Mouse (Mus musculus) liver, embryonic 14.5 days (tissue): ENCODE measurements around the gene Sgsm1.

Source experiments
- CTCF ChIP-seq: IDR thresholded peaks from 2 replicates; pipeline ENCODE4 v1.5.1; 2016; ENCODE audit warnings: antibody characterized with exemption, low read depth, control low read depth
- EP300 ChIP-seq: IDR thresholded peaks from 2 replicates; pipeline ENCODE4 v1.6.1; 2016; ENCODE audit warnings: antibody characterized with exemption, low read depth

DNA sequence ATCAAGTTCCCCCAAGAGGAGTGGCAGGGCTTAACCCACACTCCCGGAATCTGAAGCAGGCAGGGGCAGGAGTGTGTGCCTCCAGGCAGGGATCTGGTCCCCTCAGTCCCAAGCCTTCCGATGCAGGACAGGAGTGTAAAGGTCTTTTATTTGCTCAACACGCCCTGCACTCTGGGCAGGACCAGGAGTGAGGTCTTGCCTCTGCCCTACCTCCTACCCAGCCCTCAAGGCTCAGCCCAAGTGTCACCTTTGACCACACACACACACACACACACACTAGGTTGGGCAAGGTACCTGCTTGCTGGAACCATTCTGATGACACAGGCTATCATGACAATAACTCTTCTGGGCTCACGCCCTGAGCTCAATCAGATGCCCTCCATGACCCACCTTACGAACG lies 91.1 kb downstream of the Sgsm1 start:
- TF ChIP-seq CTCF (no peak), EP300 (no peak)
